Mouse (Mus musculus) CH12.LX (cell line): ENCODE data around the gene Dhdh. TPM values are rescaled to one million over a fixed set of nuclear protein-coding genes. Genes with fewer than 3 reads are reported as not detected.

ENCODE experiments used
- DNase-seq: peaks from one replicate; pipeline ENCODE4 v3.0.0-alpha.2; 2013; ENCODE audit errors: extremely low read depth
- H3K27ac ChIP-seq: 2 replicates; pipeline ENCODE4 v1.5.1; 2012; ENCODE audit warnings: low read depth, mild to moderate bottlenecking, control low read depth, moderate library complexity; ENCODE audit not compliant: insufficient read depth
- H3K27me3 ChIP-seq: replicated peaks from 2 replicates; pipeline ENCODE3; 2012; ENCODE audit warnings: inconsistent platforms
- H3K36me3 ChIP-seq, 2 experiments: replicated peaks in 1 of 2; 2 replicates each; pipeline versions ENCODE3 to v1.6.1; 2012; ENCODE audit warnings: inconsistent platforms in 1 of 2, low read length in 1 of 2, mild to moderate bottlenecking in 1 of 2, mixed read lengths in 1 of 2, moderate library complexity in 1 of 2; ENCODE audit not compliant: control insufficient read depth in 1 of 2, insufficient read depth in 1 of 2
- H3K4me1 ChIP-seq, 2 experiments: 2 replicates each; pipeline ENCODE4 v1.6.1; 2012; ENCODE audit warnings: inconsistent platforms in 1 of 2, moderate library complexity in 1 of 2; ENCODE audit not compliant: insufficient read depth in 2 of 2, control insufficient read depth in 1 of 2
- H3K4me2 ChIP-seq: 2 replicates; pipeline ENCODE4 v1.6.1; 2012; ENCODE audit warnings: low read depth, mild to moderate bottlenecking, control low read depth; ENCODE audit not compliant: poor library complexity, insufficient read depth, severe bottlenecking
- H3K4me3 ChIP-seq, 3 experiments: fragments of 150-350 bp in 1 of 3; sonication (generic) in 1 of 3; replicated peaks in 1 of 3; 2 replicates each; pipeline versions ENCODE3 to v1.5.1; 2011 to 2012; ENCODE audit warnings: low read depth in 2 of 3, low read length in 2 of 3, mild to moderate bottlenecking in 2 of 3, moderate library complexity in 2 of 3, control low read depth in 1 of 3, improper control_type of control experiment in 1 of 3, inconsistent platforms in 1 of 3, mixed read lengths in 1 of 3; ENCODE audit not compliant: poor library complexity in 1 of 3
- H3K79me2 ChIP-seq: replicated peaks from 2 replicates; pipeline ENCODE4 v1.6.1; 2012; ENCODE audit warnings: mild to moderate bottlenecking, moderate library complexity; ENCODE audit not compliant: control insufficient read depth, poor library complexity, insufficient read depth, severe bottlenecking; ENCODE audit errors: extremely low read depth
- H3K9ac ChIP-seq: 2 replicates; pipeline ENCODE4 v1.6.1; 2012; ENCODE audit warnings: low read depth, mild to moderate bottlenecking, control low read depth, moderate library complexity; ENCODE audit not compliant: insufficient read depth
- H3K9me3 ChIP-seq: replicated peaks from 2 replicates; pipeline ENCODE3; 2012; ENCODE audit warnings: low read length, inconsistent platforms, mixed read lengths
- CHD2 ChIP-seq: IDR thresholded peaks from 2 replicates; pipeline ENCODE4 v1.6.1; 2011; ENCODE audit warnings: low read length, improper control_type of control experiment
- E2F4 ChIP-seq: IDR thresholded peaks from 2 replicates; pipeline ENCODE4 v1.6.1; 2011; ENCODE audit warnings: low read depth, low read length, improper control_type of control experiment; ENCODE audit not compliant: insufficient replicate concordance
- ELF1 ChIP-seq: IDR thresholded peaks from 2 replicates; pipeline ENCODE4 v1.6.1; 2014; ENCODE audit warnings: low read depth, mild to moderate bottlenecking, inconsistent platforms, low read length, improper control_type of control experiment
- EP300 ChIP-seq: IDR thresholded peaks from 2 replicates; pipeline ENCODE4 v1.6.1; 2011; ENCODE audit warnings: low read length, improper control_type of control experiment
- ETS1 ChIP-seq: conservative IDR thresholded peaks from 2 replicates; pipeline ENCODE4 v1.6.1; 2012; ENCODE audit warnings: low read depth, mild to moderate bottlenecking, inconsistent platforms, low read length, improper control_type of control experiment, moderate library complexity
- GABPA ChIP-seq: IDR thresholded peaks from 2 replicates; pipeline ENCODE4 v1.6.1; 2012; ENCODE audit warnings: low read depth, low read length, improper control_type of control experiment, inconsistent platforms; ENCODE audit not compliant: insufficient replicate concordance
- IRF4 ChIP-seq: IDR thresholded peaks from 2 replicates; pipeline ENCODE4 v1.6.1; 2014; ENCODE audit warnings: low read depth, mild to moderate bottlenecking, inconsistent platforms, low read length, improper control_type of control experiment
- JUND ChIP-seq: conservative IDR thresholded peaks from 2 replicates; pipeline ENCODE4 v1.6.1; 2011; ENCODE audit warnings: low read depth, low read length, improper control_type of control experiment
- KAT2A ChIP-seq: IDR thresholded peaks from 2 replicates; pipeline ENCODE4 v1.6.1; 2012; ENCODE audit warnings: low read length, improper control_type of control experiment, inconsistent platforms; ENCODE audit not compliant: insufficient replicate concordance
- MAFK ChIP-seq: IDR thresholded peaks from 2 replicates; pipeline ENCODE4 v1.6.1; 2011; ENCODE audit warnings: low read length, improper control_type of control experiment; ENCODE audit not compliant: insufficient replicate concordance
- MAX ChIP-seq: IDR thresholded peaks from 2 replicates; pipeline ENCODE4 v1.6.1; 2011; ENCODE audit warnings: low read length, improper control_type of control experiment
- MXI1 ChIP-seq: IDR thresholded peaks from 2 replicates; pipeline ENCODE4 v1.6.1; 2011; ENCODE audit warnings: mild to moderate bottlenecking, low read depth, low read length, improper control_type of control experiment
- NELFE ChIP-seq: IDR thresholded peaks from 2 replicates; pipeline ENCODE4 v1.6.1; 2011; ENCODE audit warnings: low read depth, low read length, improper control_type of control experiment
- NRF1 ChIP-seq: IDR thresholded peaks from 2 replicates; pipeline ENCODE4 v1.6.1; 2014; ENCODE audit warnings: low read depth, mild to moderate bottlenecking, inconsistent platforms, low read length, improper control_type of control experiment, moderate library complexity
- PAX5 ChIP-seq: IDR thresholded peaks from 2 replicates; pipeline ENCODE4 v1.6.1; 2012; ENCODE audit warnings: low read length, inconsistent platforms, mixed read lengths
- POLR2A ChIP-seq: IDR thresholded peaks from 2 replicates; pipeline ENCODE4 v1.6.1; 2011; ENCODE audit warnings: low read depth, mild to moderate bottlenecking, improper control_type of control experiment, low read length
- POLR2AphosphoS2 ChIP-seq: IDR thresholded peaks from 2 replicates; pipeline ENCODE4 v1.6.1; 2011; ENCODE audit warnings: low read depth, low read length, improper control_type of control experiment
- RAD21 ChIP-seq: IDR thresholded peaks from 2 replicates; pipeline ENCODE4 v1.6.1; 2011; ENCODE audit warnings: low read depth, mild to moderate bottlenecking, low read length, improper control_type of control experiment, moderate library complexity
- RCOR1 ChIP-seq: conservative IDR thresholded peaks from 2 replicates; pipeline ENCODE4 v1.6.1; 2012; ENCODE audit warnings: low read depth, mild to moderate bottlenecking, inconsistent platforms, low read length, improper control_type of control experiment
- SIN3A ChIP-seq: IDR thresholded peaks from 2 replicates; pipeline ENCODE4 v1.6.1; 2012; ENCODE audit warnings: low read length, improper control_type of control experiment, inconsistent platforms
- SMC3 ChIP-seq: IDR thresholded peaks from 2 replicates; pipeline ENCODE4 v1.6.1; 2011; ENCODE audit warnings: low read depth, low read length, improper control_type of control experiment
- TCF12 ChIP-seq: IDR thresholded peaks from 2 replicates; pipeline ENCODE4 v1.6.1; 2014; ENCODE audit warnings: low read depth, mild to moderate bottlenecking, inconsistent platforms, low read length, improper control_type of control experiment
- UBTF ChIP-seq: IDR thresholded peaks from 2 replicates; pipeline ENCODE4 v1.6.1; 2012; ENCODE audit warnings: low read depth, mild to moderate bottlenecking, inconsistent platforms, low read length, improper control_type of control experiment, moderate library complexity
- USF1 ChIP-seq: IDR thresholded peaks from 2 replicates; pipeline ENCODE4 v1.6.1; 2014; ENCODE audit warnings: low read depth, mild to moderate bottlenecking, inconsistent platforms, low read length, improper control_type of control experiment
- USF2 ChIP-seq: conservative IDR thresholded peaks from 2 replicates; pipeline ENCODE4 v1.6.1; 2011; ENCODE audit warnings: low read depth, low read length, improper control_type of control experiment
- ZC3H11A ChIP-seq: IDR thresholded peaks from 2 replicates; pipeline ENCODE4 v1.6.1; 2012; ENCODE audit warnings: low read depth, mild to moderate bottlenecking, inconsistent platforms, low read length, improper control_type of control experiment
- ZMIZ1 ChIP-seq: IDR thresholded peaks from 2 replicates; pipeline ENCODE4 v1.6.1; 2012; ENCODE audit warnings: low read depth, mild to moderate bottlenecking, inconsistent platforms, low read length, improper control_type of control experiment
- dilution Hi-C: fragments of 300-500 bp; cut with MboI; formaldehyde crosslinking; loops from 2 replicates; pipeline ENCODE4 v1.14.3; 2020; ENCODE audit warnings: low sequenced_read_pairs; ENCODE audit not compliant: extremely low pct_unique_long_range_greater_than_20kb, extremely low pct_ligation_motif_present
- in situ Hi-C: fragments of 300-500 bp; cut with MboI; formaldehyde crosslinking; loops from 3 replicates; pipeline ENCODE4 v1.14.3; 2019; ENCODE audit warnings: low sequenced_read_pairs, low pct_ligation_motif_present, low pct_unique_long_range_greater_than_20kb, mixed read lengths
- polyA plus RNA-seq: library from polyadenylated mRNA; unstranded; fragments of >175 nt; gene quantifications from 2 replicates; pipeline ENCODE4 v1.2.1, GENCODE M21; 2012; ENCODE audit warnings: low read depth; ENCODE audit not compliant: insufficient read length
- total RNA-seq, 2 experiments: library from RNA; depleted of rRNA; stranded (reverse); fragments of 300-350 nt in 1 of 2; fragments of >200 nt in 1 of 2; gene quantifications; 2 replicates each; pipeline ENCODE4 v1.2.3; 2012 to 2014

Dhdh gene
- total and polyA plus RNA-seq, 3 experiments, result 5.9 to 18.0 (median 7.2) TPM

GRCm38 (mm10) chr7:45458748-45459563, 29.6 kb downstream of the Dhdh start:
- peaks cover 15 to 50% of the 10 kb centered on the region in 2 experiments for H3K4me1 ChIP-seq
- H3K9me3 ChIP-seq, result no peaks in the 10 kb centered on the region
- dilution Hi-C loops, result no loop called here
- H3K9ac ChIP-seq, result peak overlapping the region; percentile 91
- DNase-seq, result peak; percentile 68
- TF ChIP-seq ZMIZ1, result peak; percentile 86; the same call in 1 of the 2 replicates
- peak; percentile 19; the same call in 1 of the 2 replicates for TF ChIP-seq SIN3A
- TF ChIP-seq NRF1, result peak; percentile 84
- TF ChIP-seq USF2, result no peak
- TF ChIP-seq POLR2A, result peak; percentile 77
- TF ChIP-seq USF1, result no peak
- TF ChIP-seq MXI1, result peak; percentile 35; the same call in 1 of the 2 replicates
- TF ChIP-seq UBTF, result 0 out of 2 replicates have a peak, but pooled peaks have one; percentile 14
- 0 out of 2 replicates have a peak, but pooled peaks have one; percentile 13 for TF ChIP-seq TCF12
- TF ChIP-seq POLR2AphosphoS2, result peak; percentile 88; the same call in 1 of the 2 replicates
- H3K4me3 ChIP-seq, result peak overlapping the region; percentile 76 to 96 (median 77)
- H3K36me3 ChIP-seq, result peaks cover 52 to 74% of the 10 kb centered on the region in 2 experiments
- peaks cover 28% of the 10 kb centered on the region for H3K79me2 ChIP-seq
- no peaks in the 10 kb centered on the region for H3K27me3 ChIP-seq
- peak overlapping the region; percentile 86; the same call in 1 of the 2 replicates for H3K4me2 ChIP-seq
- H3K27ac ChIP-seq, result peak overlapping the region; percentile 74
- in situ Hi-C loops, result no loop called here

GRCm38 (mm10) chr7:45457204-45458060, 31.2 kb downstream of the Dhdh start:
- Histone ChIP-seq H3K4me2 (peak overlapping the region; percentile 65), H3K27ac (no peak overlapping the region), H3K36me3 (peaks cover 44 to 74% of the 10 kb centered on the region in 2 experiments), H3K4me3 (peak overlapping the region in 2 of 3 experiments; percentile 34 to 50), H3K9me3 (no peaks in the 10 kb centered on the region), H3K9ac (peak overlapping the region; percentile 45; the same call in 1 of the 2 replicates), H3K79me2 (peaks cover 19% of the 10 kb centered on the region), H3K4me1 (peaks cover 10 to 39% of the 10 kb centered on the region in 2 experiments), H3K27me3 (no peaks in the 10 kb centered on the region)
- no peak for DNase-seq
- in situ Hi-C loops, result no loop called here
- dilution Hi-C loops, result no loop called here
- TF ChIP-seq RAD21, result no peak
- no peak for TF ChIP-seq SMC3
- peak; percentile 96 for TF ChIP-seq POLR2AphosphoS2
- peak; percentile 31 for TF ChIP-seq CHD2
- TF ChIP-seq ZMIZ1, result no peak
- TF ChIP-seq KAT2A, result no peak
- TF ChIP-seq NRF1, result no peak
- TF ChIP-seq NELFE, result 0 out of 2 replicates have a peak, but pooled peaks have one; percentile 30
- TF ChIP-seq PAX5, result no peak
- TF ChIP-seq USF1, result no peak
- no peak for TF ChIP-seq ZC3H11A
- no peak for TF ChIP-seq UBTF
- TF ChIP-seq SIN3A, result no peak
- TF ChIP-seq POLR2A, result peak; percentile 49; the same call in 1 of the 2 replicates
- TF ChIP-seq TCF12, result no peak
- TF ChIP-seq ELF1, result no peak
- TF ChIP-seq ETS1, result no peak
- no peak for TF ChIP-seq EP300
- TF ChIP-seq GABPA, result no peak
- no peak for TF ChIP-seq E2F4
- no peak for TF ChIP-seq JUND
- no peak for TF ChIP-seq RCOR1
- TF ChIP-seq IRF4, result peak; percentile 83
- peak; percentile 76 for TF ChIP-seq MAFK
- no peak for TF ChIP-seq MAX
